Mouse (Mus musculus): ENCODE measurements at regions not wholly inside any gene's neighbourhood (a gene's known extent, or its start where the extent isn't known, plus 50 kb on each side); places are given as distances from the start of the nearest gene placed in this dataset.

GRCm38 (mm10) chr4:47534959-47535358, 60.5 kb downstream of the Sec61b start:
- no peak for DNase-seq (ENCODE audit: low read depth)

- no peak for DNase-seq (ENCODE audit: low read depth)
Measured at GRCm38 (mm10) chr4:47567694-47568093, 93.2 kb downstream of the Sec61b start.

- no peak for DNase-seq (ENCODE audit: low read depth)
Measured at GRCm38 (mm10) chr4:47570846-47571245, 96.4 kb downstream of the Sec61b start.

GRCm38 (mm10) chr4:47576011-47576410, 101.6 kb downstream of the Sec61b start:
- no peak for DNase-seq (ENCODE audit: low read depth)

GRCm38 (mm10) chr4:47577490-47577889, 103.0 kb downstream of the Sec61b start:
- DNase-seq (ENCODE audit: low read depth), result no peak

- no peak for DNase-seq (ENCODE audit: low read depth)
Measured at GRCm38 (mm10) chr4:47578637-47579036, 104.2 kb downstream of the Sec61b start.

GRCm38 (mm10) chr4:47580556-47580955, 106.1 kb downstream of the Sec61b start:
- no peak for DNase-seq (ENCODE audit: low read depth)

- peak; percentile 13 for DNase-seq (ENCODE audit: low read depth)
Measured at GRCm38 (mm10) chr4:47587256-47587655, 112.8 kb downstream of the Sec61b start.

GRCm38 (mm10) chr4:47592271-47592986, 118.0 kb downstream of the Sec61b start:
- DNase-seq (ENCODE audit: low read depth), result no peak

GRCm38 (mm10) chr4:47593155-47593554, 118.7 kb downstream of the Sec61b start:
- no peak for DNase-seq (ENCODE audit: low read depth)

- DNase-seq (ENCODE audit: low read depth), result no peak
Measured at GRCm38 (mm10) chr4:47594171-47594570, 119.7 kb downstream of the Sec61b start.

GRCm38 (mm10) chr4:47595841-47596240, 121.4 kb downstream of the Sec61b start:
- no peak for DNase-seq (ENCODE audit: low read depth)

GRCm38 (mm10) chr4:47597586-47597985, 123.1 kb downstream of the Sec61b start:
- DNase-seq (ENCODE audit: low read depth), result no peak

- no peak for DNase-seq (ENCODE audit: low read depth)
Measured at GRCm38 (mm10) chr4:47598216-47598615, 123.8 kb downstream of the Sec61b start.

GRCm38 (mm10) chr4:47601301-47602070, 127.0 kb downstream of the Sec61b start:
- no peak for DNase-seq (ENCODE audit: low read depth)

GRCm38 (mm10) chr4:47603378-47603777, 128.9 kb downstream of the Sec61b start:
- no peak for DNase-seq (ENCODE audit: low read depth)

- peak; percentile 63 for DNase-seq (ENCODE audit: low read depth)
Measured at GRCm38 (mm10) chr4:47603847-47604397, 129.5 kb downstream of the Sec61b start.

GRCm38 (mm10) chr4:47605676-47606075, 131.2 kb downstream of the Sec61b start:
- no peak for DNase-seq (ENCODE audit: low read depth)

- DNase-seq (ENCODE audit: low read depth), result no peak
Measured at GRCm38 (mm10) chr4:47608673-47609072, 134.2 kb downstream of the Sec61b start.

- no peak for DNase-seq (ENCODE audit: low read depth)
Measured at GRCm38 (mm10) chr4:47610913-47611312, 136.5 kb downstream of the Sec61b start.

- DNase-seq (ENCODE audit: low read depth), result no peak
Measured at GRCm38 (mm10) chr4:47616525-47616924, 142.1 kb downstream of the Sec61b start.

GRCm38 (mm10) chr4:47620700-47621099, 146.2 kb downstream of the Sec61b start:
- no peak for DNase-seq (ENCODE audit: low read depth)

Data from fibroblast of lung, adult 2 months (primary cell).